Mouse (Mus musculus): ENCODE results near the gene Ebf4.

Gene Ebf4

GRCm38 (mm10) chr2:130388796-130389195, 93.8 kb downstream of the Ebf4 start:
- DNase-seq: no peak

- DNase-seq: no peak
These were observed 96.1 kb downstream of the Ebf4 start for GRCm38 (mm10) chr2:130390993-130391625.

GRCm38 (mm10) chr2:130392836-130393235, 97.9 kb downstream of the Ebf4 start:
- no peak for DNase-seq

- no peak for DNase-seq
These were observed 100.7 kb downstream of the Ebf4 start for GRCm38 (mm10) chr2:130395696-130396095.

GRCm38 (mm10) chr2:130397186-130397985, 102.4 kb downstream of the Ebf4 start, which contains the start of gene Cpxm1:
Gene Cpxm1, minus strand, starts transcription at chr2:130397574.
- DNase-seq: no peak

GRCm38 (mm10) chr2:130398091-130398490, 103.1 kb downstream of the Ebf4 start:
- no peak for DNase-seq

- DNase-seq: no peak
These were observed 105.1 kb downstream of the Ebf4 start for GRCm38 (mm10) chr2:130400046-130400445.

GRCm38 (mm10) chr2:130401891-130402290, 106.9 kb downstream of the Ebf4 start:
- DNase-seq: no peak

GRCm38 (mm10) chr2:130404939-130405338, 110.0 kb downstream of the Ebf4 start, which contains the start of the genes Gm28372 and 1700020A23Rik:
Gene Gm28372, plus strand, starts transcription at chr2:130405239.
Gene 1700020A23Rik, plus strand, starts transcription at chr2:130405259.
- no peak for DNase-seq

- DNase-seq: no peak
These were observed 111.2 kb downstream of the Ebf4 start, which contains the start of gene Tmem239 for GRCm38 (mm10) chr2:130406178-130406577. Gene Tmem239, plus strand, starts transcription at chr2:130406478.

- DNase-seq: no peak
These were observed 113.2 kb downstream of the Ebf4 start for GRCm38 (mm10) chr2:130408194-130408593.

GRCm38 (mm10) chr2:130411558-130412495, 116.9 kb downstream of the Ebf4 start:
- DNase-seq: peak; percentile 75

- no peak for DNase-seq
These were observed 117.8 kb downstream of the Ebf4 start for GRCm38 (mm10) chr2:130412775-130413174.

- DNase-seq: no peak
These were observed 119.3 kb downstream of the Ebf4 start for GRCm38 (mm10) chr2:130414094-130414856.

Measured in layer of hippocampus, adult 9-11 months (tissue).